Mouse (Mus musculus) G1E (cell line): ENCODE results near the gene Nfe2l1. TPM values are rescaled to one million over a fixed set of nuclear protein-coding genes. Genes with fewer than 3 reads are reported as not detected.

Source experiments
- ATAC-seq: 2 replicates; pipeline ENCODE4 v1.8.0; 2016; ENCODE audit warnings: mild to moderate bottlenecking; ENCODE audit not compliant: insufficient number of reproducible peaks, poor library complexity, low FRiP score, severe bottlenecking; ENCODE audit errors: extremely low read depth
- DNase-seq: peaks from one replicate; pipeline ENCODE4 v3.0.0; 2012; ENCODE audit warnings: low spot score
- H3K27me3 ChIP-seq: 2 replicates; pipeline ENCODE4 v1.6.1; 2012; ENCODE audit warnings: mild to moderate bottlenecking, low read length, inconsistent platforms; ENCODE audit not compliant: insufficient read depth
- H3K36me3 ChIP-seq: replicated peaks from 2 replicates; pipeline ENCODE3; 2012; ENCODE audit warnings: mild to moderate bottlenecking, inconsistent platforms
- H3K4me1 ChIP-seq: 2 replicates; pipeline ENCODE4 v1.6.1; 2012; ENCODE audit warnings: low read depth, low read length, inconsistent platforms, mixed read lengths; ENCODE audit not compliant: insufficient read depth
- H3K4me3 ChIP-seq: 2 replicates; pipeline ENCODE4 v1.5.1; 2012; ENCODE audit warnings: low read depth, mild to moderate bottlenecking, inconsistent platforms, low read length, moderate library complexity, mixed read lengths
- H3K9me3 ChIP-seq: replicated peaks from 2 replicates; pipeline ENCODE4 v1.6.1; 2012; ENCODE audit warnings: inconsistent platforms
- CTCF ChIP-seq: IDR thresholded peaks from 2 replicates; pipeline ENCODE4 v1.5.1; 2012; ENCODE audit warnings: low read depth, low read length, inconsistent platforms, mixed read lengths
- GATA1 ChIP-seq: IDR thresholded peaks from 2 replicates; pipeline ENCODE4 v1.6.1; 2012; ENCODE audit warnings: borderline replicate concordance, low read length, inconsistent platforms, mixed read lengths
- GATA2 ChIP-seq: IDR thresholded peaks from 2 replicates; pipeline ENCODE4 v1.6.1; 2012; ENCODE audit warnings: low read depth, low read length, inconsistent platforms, borderline replicate concordance
- POLR2AphosphoS5 ChIP-seq: IDR thresholded peaks from 2 replicates; pipeline ENCODE4 v1.6.1; 2012; ENCODE audit warnings: low read depth, low read length, inconsistent platforms; ENCODE audit not compliant: insufficient replicate concordance
- TAL1 ChIP-seq: conservative IDR thresholded peaks from 2 replicates; pipeline ENCODE4 v1.6.1; 2012; ENCODE audit warnings: low read depth, low read length, inconsistent platforms, mixed read lengths
- polyA plus RNA-seq: library from polyadenylated mRNA; stranded (reverse); fragments of >175 nt; gene quantifications from 2 replicates; pipeline ENCODE4 v1.2.3, GENCODE M21; 2012
- total RNA-seq, 2 experiments: library from RNA; stranded (forward) in 1 of 2; stranded (reverse) in 1 of 2; fragments of 200-1000 nt in 1 of 2; fragments of >200 nt in 1 of 2; fragmentation: Nextera tagmentation in 1 of 2; gene quantifications; 2 replicates each; pipeline ENCODE4 v1.2.3; 2014 to 2017

Gene Nfe2l1
- total and polyA plus RNA-seq, 3 experiments, result 24.0 to 70.5 (median 35.9) TPM

- no peak for DNase-seq
- no peak for ATAC-seq
- Histone ChIP-seq H3K9me3 (no peaks in the 10 kb centered on the region), H3K4me3 (no peak overlapping the region), H3K36me3 (no peaks in the 10 kb centered on the region), H3K27me3 (peaks cover 78% of the 10 kb centered on the region), H3K4me1 (peaks cover 3% of the 10 kb centered on the region; the same call in 1 of the 2 replicates)
- TF ChIP-seq CTCF, result no peak
- no peak for TF ChIP-seq GATA1
- no peak for TF ChIP-seq TAL1
- no peak for TF ChIP-seq GATA2
- TF ChIP-seq POLR2AphosphoS5, result no peak
Observed at GRCm38 (mm10) chr11:96875270-96875669, 45.5 kb upstream of the Nfe2l1 start.

- DNase-seq, result no peak
- ATAC-seq, result no peak
- TF ChIP-seq GATA2, result no peak
- TF ChIP-seq TAL1, result no peak
- TF ChIP-seq CTCF, result no peak
- TF ChIP-seq GATA1, result no peak
- no peak for TF ChIP-seq POLR2AphosphoS5
- H3K36me3 ChIP-seq, result no peaks in the 10 kb centered on the region
- peaks cover 3% of the 10 kb centered on the region; the same call in 1 of the 2 replicates for H3K4me1 ChIP-seq
- H3K9me3 ChIP-seq, result no peaks in the 10 kb centered on the region
- H3K4me3 ChIP-seq, result no peak overlapping the region
- H3K27me3 ChIP-seq, result peaks cover 74% of the 10 kb centered on the region
Observed at GRCm38 (mm10) chr11:96873601-96874140, 43.9 kb upstream of the Nfe2l1 start.

- H3K36me3 ChIP-seq, result no peaks in the 10 kb centered on the region
- H3K27me3 ChIP-seq, result peaks cover 66% of the 10 kb centered on the region
- H3K4me1 ChIP-seq, result peaks cover 3% of the 10 kb centered on the region; the same call in 1 of the 2 replicates
- no peaks in the 10 kb centered on the region for H3K9me3 ChIP-seq
- TF ChIP-seq CTCF (no peak), TAL1 (no peak), GATA1 (no peak), POLR2AphosphoS5 (no peak), GATA2 (no peak)
- ATAC-seq (no peak), DNase-seq (no peak)
- H3K4me3 ChIP-seq, result no peak overlapping the region
Observed at GRCm38 (mm10) chr11:96872441-96873379, 42.9 kb upstream of the Nfe2l1 start.

- H3K4me1 ChIP-seq, result peaks cover 8% of the 10 kb centered on the region
- peaks cover 43% of the 10 kb centered on the region for H3K27me3 ChIP-seq
- ATAC-seq, result no peak
- peak; percentile 40 for DNase-seq
- peak; percentile 79 for TF ChIP-seq CTCF
- no peak for TF ChIP-seq GATA2
- H3K4me3 ChIP-seq, result no peak overlapping the region
- no peaks in the 10 kb centered on the region for H3K36me3 ChIP-seq
- no peaks in the 10 kb centered on the region for H3K9me3 ChIP-seq
Observed at GRCm38 (mm10) chr11:96867149-96867548, 37.4 kb upstream of the Nfe2l1 start.

- Histone ChIP-seq H3K4me3 (no peak overlapping the region), H3K9me3 (no peaks in the 10 kb centered on the region), H3K4me1 (peaks cover 26% of the 10 kb centered on the region), H3K27me3 (peaks cover 31% of the 10 kb centered on the region), H3K36me3 (no peaks in the 10 kb centered on the region)
- DNase-seq (no peak), ATAC-seq (no peak)
- TF ChIP-seq GATA2, result no peak
- no peak for TF ChIP-seq GATA1
- no peak for TF ChIP-seq TAL1
- TF ChIP-seq POLR2AphosphoS5, result no peak
- TF ChIP-seq CTCF, result no peak
Observed at GRCm38 (mm10) chr11:96863206-96863995, 33.6 kb upstream of the Nfe2l1 start.

GRCm38 (mm10) chr11:96862534-96862933, 32.8 kb upstream of the Nfe2l1 start:
- Histone ChIP-seq H3K4me3 (no peak overlapping the region), H3K9me3 (no peaks in the 10 kb centered on the region), H3K36me3 (no peaks in the 10 kb centered on the region), H3K4me1 (peaks cover 26% of the 10 kb centered on the region), H3K27me3 (peaks cover 37% of the 10 kb centered on the region)
- DNase-seq, result no peak
- TF ChIP-seq CTCF (no peak), GATA1 (no peak), GATA2 (no peak), POLR2AphosphoS5 (no peak), TAL1 (no peak)
- no peak for ATAC-seq
